Mouse (Mus musculus) liver, postnatal 0 days (tissue): Measurements from ENCODE around the gene Btg2.

Experiments used
- CTCF ChIP-seq: sonication (generic); IDR thresholded peaks from 2 replicates; pipeline ENCODE4 v1.5.1; 2016; ENCODE audit warnings: antibody characterized with exemption, low read depth
- EP300 ChIP-seq: IDR thresholded peaks from 2 replicates; pipeline ENCODE4 v1.6.1; 2016; ENCODE audit warnings: antibody characterized with exemption, low read depth, mild to moderate bottlenecking

GRCm38 (mm10) chr1:134074606-134075005 lies 4.3 kb downstream of the Btg2 start:
- TF ChIP-seq CTCF, result no peak
- TF ChIP-seq EP300, result no peak
